In genomic region chr9:119100177-119100898, GRCm38 (mm10) we compare ENCODE assay signal across 12 mouse cellular contexts. TPM values are rescaled to one million over a fixed set of nuclear protein-coding genes. Genes with fewer than 3 reads are reported as not detected.
A peak's percentile ranks its signal among the peaks of the same experiment; 100 is the strongest.
DNase-seq lines count a peak whose midpoint lies in the region; ATAC-seq lines count a peak whose summit lies in the region.
"Had no signal": no experiment of that assay in that cellular context is flagged by ENCODE, and none has a peak within 500 bp of the region (broad histone marks: within the 10 kb centered on the region; RNA-seq: fewer than 3 reads in every experiment).

No protein-coding gene starts in this region.

- H3K9ac ChIP-seq in embryonic facial prominence, embryonic 13.5 days, result 0 out of 2 replicates have a peak overlapping the region, but pooled peaks have one; percentile 36
- H3K9ac ChIP-seq in liver, embryonic 11.5 days (ENCODE audit: low read depth, low read length), result no peak overlapping the region
- H3K9ac ChIP-seq: embryonic facial prominence, embryonic 12.5 days; neural tube, embryonic 13.5 days had no signal

- H3K4me1 ChIP-seq in embryonic facial prominence, embryonic 13.5 days, result peaks cover 22% of the 10 kb centered on the region
- H3K4me1 ChIP-seq in embryonic facial prominence, embryonic 10.5 days, result peaks cover 46% of the 10 kb centered on the region
- no peaks in the 10 kb centered on the region; the same call in 1 of the 2 replicates for H3K4me1 ChIP-seq in liver, embryonic 11.5 days (replicated peaks; ENCODE audit: control insufficient read depth, insufficient read depth, low read length)

- H3K27me3 ChIP-seq in embryonic facial prominence, embryonic 13.5 days, result peaks cover 18% of the 10 kb centered on the region
- H3K27me3 ChIP-seq in embryonic facial prominence, embryonic 10.5 days (replicated peaks; ENCODE audit: low read depth, poor library complexity, severe bottlenecking), result peaks cover 24% of the 10 kb centered on the region
- peaks cover 15% of the 10 kb centered on the region for H3K27me3 ChIP-seq in liver, embryonic 11.5 days (replicated peaks; ENCODE audit: control insufficient read depth, insufficient read depth, low read length)
- H3K27me3 ChIP-seq in splenic B cell, adult 2 months (ENCODE audit: control insufficient read depth, insufficient read depth, low read length, poor library complexity, severe bottlenecking), result no peaks in the 10 kb centered on the region
- H3K27me3 ChIP-seq: embryonic facial prominence, embryonic 12.5 days had no signal

- 12% methylated on average over 15 of the region's 15 CpGs for WGBS in embryonic facial prominence, embryonic 13.5 days
- WGBS in embryonic facial prominence, embryonic 10.5 days, result 15% methylated on average over 15 of the region's 15 CpGs
- WGBS in liver, embryonic 11.5 days, result 20% methylated on average over 15 of the region's 15 CpGs

- 0 out of 2 replicates have a peak overlapping the region, but pooled peaks have one; percentile 18 for H3K4me2 ChIP-seq in embryonic facial prominence, embryonic 13.5 days
- H3K4me2 ChIP-seq in liver, embryonic 11.5 days, result no peak overlapping the region
- H3K4me2 ChIP-seq: embryonic facial prominence, embryonic 12.5 days; neural tube, embryonic 13.5 days had no signal

- no peak for ATAC-seq in embryonic facial prominence, embryonic 13.5 days (ENCODE audit: insufficient number of reproducible peaks, insufficient read depth, low FRiP score, low TSS enrichment, low read depth)
- ATAC-seq in liver, embryonic 11.5 days (replicated peaks; ENCODE audit: low FRiP score), result no peak
- ATAC-seq in erythroblast, adult 5-6 weeks (replicated peaks; ENCODE audit: low FRiP score, poor library complexity, severe bottlenecking), result no peak

- DNase-seq in embryonic facial prominence, embryonic 10.5 days (ENCODE audit: low spot score), result no peak
- peak; percentile 49 for DNase-seq in liver
- DNase-seq in liver, embryonic 11.5 days (ENCODE audit: low spot score), result no peak
- peak; percentile 67 for DNase-seq in induced T-regulatory cell, adult 2 months (ENCODE audit: low read depth)
- DNase-seq in splenic B cell, adult 2 months (ENCODE audit: low read depth, low spot score), result peak; percentile 6
- DNase-seq in left cerebral cortex, adult 9 months (ENCODE audit: low spot score in 2 of 2), result no peak

- no peak overlapping the region for H3K4me3 ChIP-seq in embryonic facial prominence, embryonic 13.5 days
- no peak overlapping the region for H3K4me3 ChIP-seq in embryonic facial prominence, embryonic 10.5 days
- no peak overlapping the region for H3K4me3 ChIP-seq in liver, embryonic 11.5 days (ENCODE audit: low read depth, low read length)
- H3K4me3 ChIP-seq: embryonic facial prominence, embryonic 12.5 days; left cerebral cortex, adult 2 months; neural tube, embryonic 13.5 days had no signal

- no peak overlapping the region for H3K27ac ChIP-seq in embryonic facial prominence, embryonic 13.5 days
- no peak overlapping the region for H3K27ac ChIP-seq in embryonic facial prominence, embryonic 10.5 days (replicated peaks)
- no peak overlapping the region for H3K27ac ChIP-seq in liver, embryonic 11.5 days (ENCODE audit: low read depth, low read length)
- H3K27ac ChIP-seq: embryonic facial prominence, embryonic 12.5 days; left cerebral cortex, adult 2 months; neural tube, embryonic 13.5 days had no signal

- H3K36me3 ChIP-seq in embryonic facial prominence, embryonic 13.5 days, result no peaks in the 10 kb centered on the region
- H3K36me3 ChIP-seq in embryonic facial prominence, embryonic 10.5 days (replicated peaks), result no peaks in the 10 kb centered on the region
- H3K36me3 ChIP-seq in liver, embryonic 11.5 days (ENCODE audit: control insufficient read depth, insufficient read depth, low read length), result no peaks in the 10 kb centered on the region
- no peaks in the 10 kb centered on the region for H3K36me3 ChIP-seq in splenic B cell, adult 2 months (ENCODE audit: control insufficient read depth, insufficient read depth, low read length, poor library complexity, severe bottlenecking)
- H3K36me3 ChIP-seq: embryonic facial prominence, embryonic 12.5 days; neural tube, embryonic 13.5 days had no signal

- no peaks in the 10 kb centered on the region for H3K9me3 ChIP-seq in embryonic facial prominence, embryonic 13.5 days
- no peaks in the 10 kb centered on the region for H3K9me3 ChIP-seq in embryonic facial prominence, embryonic 10.5 days
- H3K9me3 ChIP-seq in liver, embryonic 11.5 days (ENCODE audit: control insufficient read depth, low read length), result no peaks in the 10 kb centered on the region
- H3K9me3 ChIP-seq: embryonic facial prominence, embryonic 12.5 days; neural tube, embryonic 13.5 days had no signal

RNA-seq across cellular contexts. Expression of gene Dlec1, which starts 1.9 kb away (rescaled TPM):
- polyA plus RNA-seq in embryonic facial prominence, embryonic 13.5 days (2015; fragmentation: Nextera tagmentation; extraction: Ambion mirVana), result 1.1 and 1.4 TPM in 2 replicates
- polyA plus RNA-seq in embryonic facial prominence, embryonic 10.5 days (2016; fragmentation: Nextera tagmentation; extraction: Ambion mirVana), result 1.0 and 1.5 TPM in 2 replicates
- 0.14 and 0.34 TPM in 2 replicates for polyA plus RNA-seq in liver, embryonic 11.5 days (2014; fragmentation: Nextera tagmentation; extraction: Ambion mirVana)
- total RNA-seq in erythroblast, adult 5-6 weeks (2015; ENCODE audit: low replicate concordance), result 0.21 TPM in 1 of 2 replicates, not detected in the other
- not detected in 2 replicates for total RNA-seq in erythroblast, adult 5-6 weeks (2017; ENCODE audit: low replicate concordance)

RNA-seq across cellular contexts. Expression of gene Plcd1, which starts 7.0 kb away (rescaled TPM):
- polyA plus RNA-seq in embryonic facial prominence, embryonic 13.5 days (2015; fragmentation: Nextera tagmentation; extraction: Ambion mirVana), result 29.1 and 30.9 TPM in 2 replicates
- 20.7 and 21.2 TPM in 2 replicates for polyA plus RNA-seq in embryonic facial prominence, embryonic 10.5 days (2016; fragmentation: Nextera tagmentation; extraction: Ambion mirVana)
- 4.9 and 5.5 TPM in 2 replicates for polyA plus RNA-seq in liver, embryonic 11.5 days (2014; fragmentation: Nextera tagmentation; extraction: Ambion mirVana)
- not detected in 2 replicates for total RNA-seq in erythroblast, adult 5-6 weeks (2015; ENCODE audit: low replicate concordance)
- not detected in 2 replicates for total RNA-seq in erythroblast, adult 5-6 weeks (2017; ENCODE audit: low replicate concordance)

RNA-seq across cellular contexts. Expression of gene Vill, which starts 47.8 kb away (rescaled TPM):
- polyA plus RNA-seq in embryonic facial prominence, embryonic 13.5 days (2015; fragmentation: Nextera tagmentation; extraction: Ambion mirVana), result 21.4 and 25.5 TPM in 2 replicates
- polyA plus RNA-seq in embryonic facial prominence, embryonic 10.5 days (2016; fragmentation: Nextera tagmentation; extraction: Ambion mirVana), result 19.3 and 20.5 TPM in 2 replicates
- 20.0 and 22.7 TPM in 2 replicates for polyA plus RNA-seq in liver, embryonic 11.5 days (2014; fragmentation: Nextera tagmentation; extraction: Ambion mirVana)
- total RNA-seq in erythroblast, adult 5-6 weeks (2015; ENCODE audit: low replicate concordance), result 1.2 and 16.1 TPM in 2 replicates
- total RNA-seq in erythroblast, adult 5-6 weeks (2017; ENCODE audit: low replicate concordance), result 10.3 and 11.6 TPM in 2 replicates

RNA-seq across cellular contexts. Expression of gene Acaa1b, which starts 56.6 kb away (rescaled TPM):
- 3.1 and 3.8 TPM in 2 replicates for polyA plus RNA-seq in embryonic facial prominence, embryonic 13.5 days (2015; fragmentation: Nextera tagmentation; extraction: Ambion mirVana)
- 1.5 and 1.6 TPM in 2 replicates for polyA plus RNA-seq in embryonic facial prominence, embryonic 10.5 days (2016; fragmentation: Nextera tagmentation; extraction: Ambion mirVana)
- 0.34 and 0.63 TPM in 2 replicates for polyA plus RNA-seq in liver, embryonic 11.5 days (2014; fragmentation: Nextera tagmentation; extraction: Ambion mirVana)
- total RNA-seq in erythroblast, adult 5-6 weeks (2015; ENCODE audit: low replicate concordance), result not detected in 2 replicates
- total RNA-seq in erythroblast, adult 5-6 weeks (2017; ENCODE audit: low replicate concordance), result 1.4 TPM in 1 of 2 replicates, not detected in the other

RNA-seq across cellular contexts. Expression of gene Gm47289, which starts 58.6 kb away (rescaled TPM):
- polyA plus RNA-seq in embryonic facial prominence, embryonic 13.5 days (2015; fragmentation: Nextera tagmentation; extraction: Ambion mirVana), result not detected in 2 replicates
- not detected in 2 replicates for polyA plus RNA-seq in embryonic facial prominence, embryonic 10.5 days (2016; fragmentation: Nextera tagmentation; extraction: Ambion mirVana)
- polyA plus RNA-seq in liver, embryonic 11.5 days (2014; fragmentation: Nextera tagmentation; extraction: Ambion mirVana), result not detected in 2 replicates
- total RNA-seq in erythroblast, adult 5-6 weeks (2015; ENCODE audit: low replicate concordance), result not detected in 2 replicates
- not detected in 2 replicates for total RNA-seq in erythroblast, adult 5-6 weeks (2017; ENCODE audit: low replicate concordance)
- total RNA-seq: ES-E14; left cerebral cortex, adult 2 months had no signal
- polyA plus RNA-seq: embryonic facial prominence, embryonic 12.5 days; neural tube, embryonic 13.5 days had no signal

Comparison
In these comparisons a context has a peak if more than half of its experiments do, and no peak if none do; other contexts are left out.
1. DNase-seq: peak in liver (single experiment), induced T-regulatory cell, adult 2 months (single experiment) and splenic B cell, adult 2 months (single experiment); none in embryonic facial prominence, embryonic 10.5 days (single experiment), liver, embryonic 11.5 days (single experiment) and left cerebral cortex, adult 9 months (0 of 2).